Mouse (Mus musculus) forebrain, embryonic 15.5 days (tissue): Measurements from ENCODE around the gene Mtmr11. TPM values are rescaled to one million over a fixed set of nuclear protein-coding genes. Genes with fewer than 3 reads are reported as not detected.
"Not testable (repeated sequence)": the region's sequence is repeated elsewhere in the genome, so short reads cannot be mapped to it uniquely, and the experiment has no call there.

Experiments
- ATAC-seq: fragments of 200-750 bp; cut with Nextera tagmentation; replicated peaks from 2 replicates; pipeline ENCODE4 v1.8.0; 2017; ENCODE audit warnings: mild to moderate bottlenecking, moderate TSS enrichment, moderate library complexity
- H3K27ac ChIP-seq: fragments of 300-500 bp; sonication (generic); replicated peaks from 2 replicates; pipeline ENCODE4 v1.5.1; 2015; ENCODE audit warnings: mild to moderate bottlenecking, inconsistent platforms
- H3K27me3 ChIP-seq: fragments of 300-500 bp; sonication (generic); 2 replicates; pipeline ENCODE4 v1.6.1; 2015; ENCODE audit warnings: inconsistent platforms
- H3K36me3 ChIP-seq: fragments of 300-500 bp; sonication (generic); 2 replicates; pipeline ENCODE4 v1.6.1; 2015; ENCODE audit warnings: mild to moderate bottlenecking, inconsistent platforms
- H3K4me1 ChIP-seq: fragments of 300-500 bp; sonication (generic); 2 replicates; pipeline ENCODE4 v1.6.1; 2015; ENCODE audit warnings: inconsistent platforms
- H3K4me2 ChIP-seq: fragments of 300-500 bp; sonication (generic); replicated peaks from 2 replicates; pipeline ENCODE4 v1.6.1; 2015; ENCODE audit warnings: mild to moderate bottlenecking, inconsistent platforms
- H3K4me3 ChIP-seq: fragments of 300-500 bp; sonication (generic); 2 replicates; pipeline ENCODE4 v1.5.1; 2015; ENCODE audit warnings: mild to moderate bottlenecking, inconsistent platforms
- H3K9ac ChIP-seq: fragments of 300-500 bp; sonication (generic); replicated peaks from 2 replicates; pipeline ENCODE4 v1.6.1; 2015; ENCODE audit warnings: mild to moderate bottlenecking, inconsistent platforms
- H3K9me3 ChIP-seq: fragments of 300-500 bp; sonication (generic); 2 replicates; pipeline ENCODE4 v1.6.1; 2016; ENCODE audit warnings: inconsistent platforms
- WGBS: fragments of 180-500 bp; shearing (Covaris S2); methylation state at CpG from one replicate; pipeline ENCODE4 v1.1.7; 2015; ENCODE audit warnings: mixed read lengths; 5-methylcytosine and 5-hydroxymethylcytosine counted together
- polyA plus RNA-seq: library from polyadenylated mRNA; unstranded; fragments of >200 nt; fragmentation: Nextera tagmentation; extraction: Ambion mirVana; gene quantifications from 2 replicates; pipeline ENCODE4 v1.2.1, GENCODE M21; 2015

Mtmr11 gene
- polyA plus RNA-seq, 1 experiment from 2014 or later, result 11.2 TPM

DNA sequence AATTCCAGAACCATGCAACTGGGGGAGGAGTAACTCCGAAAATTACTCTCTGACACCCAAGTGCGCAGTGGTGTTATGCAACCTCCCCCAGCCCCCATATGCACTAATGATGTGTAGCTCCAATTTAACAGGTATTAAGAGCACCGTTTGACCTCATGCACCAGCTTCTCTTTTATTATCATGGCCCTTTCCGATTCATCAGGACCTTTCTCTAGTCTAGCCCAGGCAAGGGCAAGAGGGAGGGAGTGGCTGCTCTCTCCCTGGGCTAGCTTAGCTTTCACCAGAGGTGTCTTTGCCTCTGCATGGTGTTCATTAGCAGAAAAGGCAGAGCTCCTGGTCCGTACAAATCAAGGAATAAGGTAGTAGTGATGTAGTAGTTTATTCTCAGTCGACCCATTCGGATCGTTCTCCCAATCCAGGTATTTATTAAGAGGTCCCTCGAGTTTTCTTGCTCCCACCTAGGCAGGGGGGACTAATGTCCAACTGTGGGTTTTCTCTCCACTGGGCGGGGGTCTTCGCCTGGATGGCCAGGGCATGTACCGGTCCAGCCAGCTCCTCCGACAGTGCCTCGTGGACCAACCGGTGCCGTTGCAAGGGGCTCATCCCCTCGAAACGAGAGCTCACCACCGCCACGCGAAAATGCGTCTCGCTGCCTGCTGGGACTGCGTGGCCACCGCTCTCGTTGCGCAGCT, 34.8 kb downstream of the Mtmr11 start:
- Histone ChIP-seq H3K4me3 (peak overlapping the region; percentile 87), H3K4me1 (peaks cover 17% of the 10 kb centered on the region), H3K27me3 (no peaks in the 10 kb centered on the region), H3K36me3 (peaks cover 12% of the 10 kb centered on the region), H3K9me3 (no peaks in the 10 kb centered on the region), H3K9ac (peak overlapping the region; percentile 93), H3K4me2 (peak overlapping the region; percentile 97), H3K27ac (peak overlapping the region; percentile 98)
- ATAC-seq, result peak; percentile 7
- 20% methylated on average over 27 of the region's 27 CpGs for WGBS

DNA sequence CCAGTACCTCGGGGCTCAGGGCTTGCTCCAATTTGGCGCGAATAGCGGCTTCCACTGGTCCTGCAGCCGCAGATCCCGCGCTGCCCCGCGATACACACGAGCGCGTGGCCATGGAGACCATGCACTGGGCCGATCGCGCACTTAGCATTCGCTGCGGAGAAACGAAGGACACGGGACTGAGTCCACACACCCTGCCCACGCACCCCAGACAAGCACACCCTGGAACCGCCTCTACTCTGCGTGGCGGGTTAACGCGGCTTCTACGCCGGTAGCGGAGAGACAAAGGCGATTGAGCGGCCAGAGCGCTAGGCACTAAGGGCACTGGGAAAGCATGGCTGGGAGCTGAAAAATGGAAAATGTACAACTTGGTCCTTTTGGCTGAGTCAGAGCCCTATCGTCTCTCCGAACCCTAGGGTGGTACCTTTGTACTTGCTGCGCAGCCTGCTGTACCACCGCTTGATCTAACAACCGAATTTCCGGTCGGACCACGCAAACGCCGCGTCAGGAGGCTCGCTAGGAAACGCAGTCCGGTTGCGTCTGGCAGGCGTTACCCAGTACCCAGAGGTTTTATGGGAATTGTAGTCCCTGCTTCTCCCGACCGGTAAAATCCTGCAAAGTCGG, 35.4 kb downstream of the Mtmr11 start:
- Histone ChIP-seq H3K36me3 (peaks cover 8% of the 10 kb centered on the region), H3K4me3 (peak overlapping the region; percentile 87), H3K27me3 (no peaks in the 10 kb centered on the region), H3K4me2 (peak overlapping the region; percentile 97), H3K9me3 (no peaks in the 10 kb centered on the region), H3K27ac (peak overlapping the region; percentile 98), H3K4me1 (peaks cover 17% of the 10 kb centered on the region), H3K9ac (peak overlapping the region; percentile 93)
- WGBS, result under 1% methylated on average over 50 of the region's 50 CpGs
- ATAC-seq, result peak; percentile 96

DNA sequence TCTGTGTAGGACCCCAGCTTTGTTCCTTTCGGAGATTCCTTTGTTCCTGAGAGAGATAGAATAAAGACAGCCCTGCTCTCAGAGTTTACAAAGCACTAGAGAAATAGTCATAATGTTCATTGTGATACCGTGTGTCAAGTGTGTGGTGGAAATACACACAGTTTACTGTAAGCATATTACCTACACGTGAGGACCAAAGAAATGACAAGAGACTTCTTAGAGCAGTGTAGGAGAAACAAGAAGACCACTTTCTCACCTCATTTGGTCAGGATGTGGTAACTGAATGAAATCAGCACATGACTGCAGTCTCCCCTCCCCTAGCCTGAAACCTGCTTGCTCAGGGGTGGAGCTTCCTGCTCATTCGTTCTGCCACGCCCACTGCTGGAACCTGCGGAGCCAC, 36.4 kb downstream of the Mtmr11 start:
- Histone ChIP-seq H3K27me3 (no peaks in the 10 kb centered on the region), H3K36me3 (peaks cover 4% of the 10 kb centered on the region), H3K9me3 (no peaks in the 10 kb centered on the region), H3K4me3 (peak overlapping the region; percentile 87), H3K27ac (peak overlapping the region; percentile 7; the same call in 1 of the 2 replicates), H3K4me1 (peaks cover 17% of the 10 kb centered on the region), H3K4me2 (peak overlapping the region; percentile 97), H3K9ac (peak overlapping the region; percentile 25; the same call in 1 of the 2 replicates)
- ATAC-seq, result peak; percentile 34
- WGBS, result 1% methylated on average over 6 of the region's 6 CpGs

DNA sequence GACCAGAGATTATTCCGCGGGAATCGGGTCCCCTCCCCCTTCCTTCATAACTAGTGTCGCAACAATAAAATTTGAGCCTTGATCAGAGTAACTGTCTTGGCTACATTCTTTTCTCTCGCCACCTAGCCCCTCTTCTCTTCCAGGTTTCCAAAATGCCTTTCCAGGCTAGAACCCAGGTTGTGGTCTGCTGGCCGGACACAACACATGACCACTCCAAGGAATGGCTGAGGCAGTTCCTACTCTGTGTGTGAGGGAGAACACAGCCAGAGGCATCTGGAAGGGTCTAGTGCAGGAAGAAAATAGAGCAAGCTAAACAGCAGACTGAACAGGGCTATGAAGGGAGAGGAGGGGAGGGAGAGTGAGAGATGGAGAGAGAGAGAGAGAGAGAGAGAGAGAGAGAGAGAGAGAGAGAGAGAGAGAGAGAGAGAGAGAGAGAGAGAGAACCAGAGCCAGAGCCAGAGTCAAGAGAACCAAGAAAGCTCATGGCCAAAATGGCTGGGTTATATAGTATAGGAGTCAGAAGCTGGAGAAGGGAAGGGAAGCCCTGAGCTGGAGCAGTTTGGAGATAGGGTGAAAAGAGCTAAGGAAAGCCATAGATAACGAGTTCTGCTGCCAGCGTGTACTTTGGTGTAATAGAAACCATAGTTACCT, 36.9 kb downstream of the Mtmr11 start:
- H3K9me3 ChIP-seq, H3K27me3 ChIP-seq, H3K4me3 ChIP-seq, ATAC-seq, H3K36me3 ChIP-seq, H3K9ac ChIP-seq, H3K27ac ChIP-seq: not testable (repeated sequence)
- peaks cover 17% of the 10 kb centered on the region for H3K4me1 ChIP-seq
- WGBS, result 27% methylated on average over 8 of the region's 8 CpGs
- H3K4me2 ChIP-seq, result peak overlapping the region; percentile 97

DNA sequence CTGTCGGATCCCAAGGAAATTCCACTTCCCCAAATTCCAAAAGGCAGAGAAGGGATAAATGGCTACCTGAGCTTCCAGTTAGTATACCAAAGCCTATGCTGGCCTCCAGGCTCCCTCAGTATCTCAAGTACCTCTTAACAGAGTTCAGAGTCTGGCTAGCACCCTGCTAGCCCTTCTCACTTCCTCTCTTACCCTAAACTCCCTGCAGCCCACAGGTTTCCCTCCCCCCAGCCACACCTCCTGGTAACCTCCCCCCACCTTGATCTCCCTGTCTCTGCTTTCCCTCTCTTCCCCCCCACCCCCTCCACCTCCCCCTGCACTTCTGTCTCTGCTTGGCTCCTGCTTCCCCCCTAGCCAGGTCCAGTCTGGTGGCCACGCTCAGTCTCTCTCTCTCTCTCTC, 37.9 kb downstream of the Mtmr11 start:
- H3K27ac ChIP-seq, result no peak overlapping the region
- no peak overlapping the region for H3K4me2 ChIP-seq
- no peak for ATAC-seq
- no peak overlapping the region for H3K9ac ChIP-seq
- H3K36me3 ChIP-seq, result peaks cover 4% of the 10 kb centered on the region
- 70% methylated on average over 2 of the region's 2 CpGs for WGBS
- H3K27me3 ChIP-seq, result no peaks in the 10 kb centered on the region
- H3K4me3 ChIP-seq, result no peak overlapping the region
- H3K4me1 ChIP-seq, result peaks cover 17% of the 10 kb centered on the region
- no peaks in the 10 kb centered on the region for H3K9me3 ChIP-seq

DNA sequence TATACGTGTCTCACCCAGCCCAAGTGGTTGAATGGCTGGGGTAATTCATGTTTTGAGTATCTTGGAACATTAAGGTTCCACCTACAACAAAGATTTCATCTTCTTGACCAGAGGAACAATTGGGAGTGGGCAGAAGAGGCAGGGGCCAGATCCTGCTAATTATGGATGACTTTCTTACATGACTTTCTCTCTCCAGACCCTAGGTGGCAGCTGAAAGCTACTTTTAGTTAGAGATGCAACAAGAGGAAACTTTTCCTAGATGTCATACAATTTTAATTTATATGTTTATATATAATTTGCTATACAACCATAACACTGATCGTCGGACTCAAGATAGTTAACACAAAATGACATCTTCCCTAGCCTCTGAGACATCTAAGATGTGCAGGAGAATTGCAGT, 46.0 kb downstream of the Mtmr11 start:
- Histone ChIP-seq H3K9me3 (no peaks in the 10 kb centered on the region), H3K4me3 (no peak overlapping the region), H3K27ac (no peak overlapping the region), H3K9ac (no peak overlapping the region), H3K4me1 (no peaks in the 10 kb centered on the region), H3K27me3 (0 out of 2 replicates have a peak, but pooled peaks cover 2% of the 10 kb centered on the region), H3K4me2 (no peak overlapping the region), H3K36me3 (no peaks in the 10 kb centered on the region)
- ATAC-seq, result no peak
- WGBS, result 85% methylated on average over 3 of the region's 3 CpGs

DNA sequence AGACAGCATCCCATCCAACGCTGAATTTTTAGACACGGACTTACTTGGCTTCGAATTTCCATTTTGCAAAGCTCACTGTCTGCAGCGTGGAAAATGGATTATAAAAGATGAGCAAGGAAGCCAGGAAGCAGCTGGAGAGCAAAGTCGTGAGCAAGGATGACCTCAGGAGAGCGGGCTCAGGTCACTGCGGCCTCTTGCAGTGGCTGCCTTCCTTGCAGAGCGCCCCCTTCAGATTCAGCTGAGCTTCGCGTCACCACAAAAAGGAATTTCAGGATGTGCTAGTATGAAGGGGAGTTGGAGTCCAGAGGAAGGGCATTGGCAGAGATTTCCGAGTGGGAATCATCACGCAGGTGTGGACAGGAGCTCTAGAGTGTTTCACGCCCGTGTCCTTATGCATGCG, 47.4 kb downstream of the Mtmr11 start:
- Histone ChIP-seq H3K4me3 (no peak overlapping the region), H3K36me3 (no peaks in the 10 kb centered on the region), H3K27me3 (0 out of 2 replicates have a peak, but pooled peaks cover 2% of the 10 kb centered on the region), H3K27ac (no peak overlapping the region), H3K4me2 (no peak overlapping the region), H3K4me1 (no peaks in the 10 kb centered on the region), H3K9me3 (no peaks in the 10 kb centered on the region), H3K9ac (no peak overlapping the region)
- ATAC-seq, result no peak
- WGBS, result 28% methylated on average over 15 of the region's 15 CpGs

DNA sequence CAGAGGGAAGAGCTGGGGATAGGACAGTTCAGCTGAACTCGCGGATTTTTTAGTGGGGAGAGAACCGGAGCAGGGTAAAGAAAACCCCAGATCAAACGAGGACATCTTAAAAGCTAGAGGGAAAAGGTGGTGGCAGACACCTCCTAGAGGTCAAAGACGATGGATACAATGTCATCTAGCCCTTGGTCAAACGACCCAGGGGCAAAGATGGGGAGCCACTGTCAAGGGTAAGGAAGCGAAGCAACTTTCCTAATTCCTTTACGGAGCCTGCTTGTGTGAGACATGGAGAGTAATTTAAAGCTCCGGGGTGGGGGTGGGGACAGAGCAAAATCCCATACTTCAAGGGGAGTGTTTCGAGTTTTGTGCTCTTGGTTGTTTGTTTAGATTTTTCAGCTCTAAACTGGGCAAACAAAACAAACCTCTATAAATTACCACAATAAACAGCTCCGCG, 57.4 kb downstream of the Mtmr11 start:
- Histone ChIP-seq H3K9ac (peak overlapping the region; percentile 62), H3K4me2 (peak overlapping the region; percentile 89), H3K4me3 (peak overlapping the region; percentile 48), H3K27me3 (no peaks in the 10 kb centered on the region), H3K4me1 (peaks cover 41% of the 10 kb centered on the region), H3K9me3 (no peaks in the 10 kb centered on the region), H3K27ac (peak overlapping the region; percentile 98), H3K36me3 (no peaks in the 10 kb centered on the region)
- ATAC-seq, result peak; percentile 30
- WGBS, result 0% methylated on average over 12 of the region's 12 CpGs

DNA sequence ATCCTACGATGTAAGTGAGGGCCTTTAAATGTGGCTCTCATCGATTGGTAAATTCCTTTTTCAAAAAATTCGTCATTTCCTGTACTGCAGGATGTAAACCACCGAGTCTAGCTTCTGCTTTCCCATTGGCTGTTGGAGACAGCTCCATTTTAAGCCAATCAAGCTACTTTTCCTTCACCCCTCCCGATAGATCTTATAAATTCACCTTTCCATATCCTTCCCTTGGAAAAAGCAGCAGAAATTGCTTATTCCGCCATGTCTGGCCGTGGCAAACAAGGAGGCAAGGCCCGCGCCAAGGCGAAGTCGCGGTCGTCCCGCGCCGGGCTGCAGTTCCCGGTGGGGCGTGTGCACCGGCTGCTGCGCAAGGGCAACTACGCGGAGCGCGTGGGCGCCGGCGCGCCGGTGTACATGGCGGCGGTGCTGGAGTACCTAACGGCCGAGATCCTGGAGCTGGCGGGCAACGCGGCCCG, 57.9 kb downstream of the Mtmr11 start, which contains the start of the genes Bola1 and Hist2h2ab:
TSS of gene Bola1 (minus strand) at position 49 of the 470 bp plus-strand sequence.
TSS of gene Hist2h2ab (plus strand) at position 205 of the 470 bp plus-strand sequence.
- H3K27me3 ChIP-seq, result no peaks in the 10 kb centered on the region
- peak within 1 kb of the TSS; percentile 48 for H3K4me3 ChIP-seq
- H3K36me3 ChIP-seq, result no peaks in the 10 kb centered on the region
- peak; percentile 89 for ATAC-seq
- peak within 1 kb of the TSS; percentile 89 for H3K4me2 ChIP-seq
- no peaks in the 10 kb centered on the region for H3K9me3 ChIP-seq
- peak within 1 kb of the TSS; percentile 98 for H3K27ac ChIP-seq
- H3K4me1 ChIP-seq, result peaks cover 43% of the 10 kb centered on the region
- H3K9ac ChIP-seq, result peak within 1 kb of the TSS; percentile 67
- WGBS, result under 1% methylated on average over 37 of the region's 37 CpGs

DNA sequence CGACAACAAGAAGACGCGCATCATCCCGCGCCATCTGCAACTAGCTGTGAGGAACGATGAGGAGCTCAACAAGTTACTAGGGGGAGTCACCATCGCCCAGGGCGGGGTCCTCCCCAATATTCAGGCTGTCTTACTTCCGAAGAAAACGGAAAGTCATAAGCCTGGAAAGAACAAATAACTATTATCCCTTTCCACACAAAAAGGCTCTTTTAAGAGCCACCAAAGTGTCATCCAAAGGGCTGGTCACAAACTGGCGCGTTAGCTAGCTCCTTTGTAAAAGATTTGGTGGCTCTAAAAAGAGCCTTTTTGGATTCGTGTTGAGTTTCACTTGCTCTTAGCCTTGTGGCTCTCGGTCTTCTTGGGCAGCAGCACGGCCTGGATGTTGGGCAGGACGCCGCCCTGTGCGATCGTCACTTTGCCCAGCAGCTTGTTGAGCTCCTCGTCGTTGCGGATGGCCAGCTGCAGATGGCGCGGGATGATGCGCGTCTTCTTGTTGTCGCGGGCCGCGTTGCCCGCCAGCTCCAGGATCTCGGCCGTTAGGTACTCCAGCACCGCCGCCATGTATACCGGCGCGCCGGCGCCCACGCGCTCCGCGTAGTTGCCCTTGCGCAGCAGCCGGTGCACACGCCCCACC, 58.4 kb downstream of the Mtmr11 start:
- peak overlapping the region; percentile 67 for H3K9ac ChIP-seq
- peak overlapping the region; percentile 89 for H3K4me2 ChIP-seq
- H3K36me3 ChIP-seq, H3K9me3 ChIP-seq, H3K27me3 ChIP-seq, ATAC-seq: not testable (repeated sequence)
- under 1% methylated on average over 37 of the region's 47 CpGs for WGBS
- H3K27ac ChIP-seq, result peak overlapping the region; percentile 98
- peak overlapping the region; percentile 48 for H3K4me3 ChIP-seq
- H3K4me1 ChIP-seq, result peaks cover 43% of the 10 kb centered on the region

DNA sequence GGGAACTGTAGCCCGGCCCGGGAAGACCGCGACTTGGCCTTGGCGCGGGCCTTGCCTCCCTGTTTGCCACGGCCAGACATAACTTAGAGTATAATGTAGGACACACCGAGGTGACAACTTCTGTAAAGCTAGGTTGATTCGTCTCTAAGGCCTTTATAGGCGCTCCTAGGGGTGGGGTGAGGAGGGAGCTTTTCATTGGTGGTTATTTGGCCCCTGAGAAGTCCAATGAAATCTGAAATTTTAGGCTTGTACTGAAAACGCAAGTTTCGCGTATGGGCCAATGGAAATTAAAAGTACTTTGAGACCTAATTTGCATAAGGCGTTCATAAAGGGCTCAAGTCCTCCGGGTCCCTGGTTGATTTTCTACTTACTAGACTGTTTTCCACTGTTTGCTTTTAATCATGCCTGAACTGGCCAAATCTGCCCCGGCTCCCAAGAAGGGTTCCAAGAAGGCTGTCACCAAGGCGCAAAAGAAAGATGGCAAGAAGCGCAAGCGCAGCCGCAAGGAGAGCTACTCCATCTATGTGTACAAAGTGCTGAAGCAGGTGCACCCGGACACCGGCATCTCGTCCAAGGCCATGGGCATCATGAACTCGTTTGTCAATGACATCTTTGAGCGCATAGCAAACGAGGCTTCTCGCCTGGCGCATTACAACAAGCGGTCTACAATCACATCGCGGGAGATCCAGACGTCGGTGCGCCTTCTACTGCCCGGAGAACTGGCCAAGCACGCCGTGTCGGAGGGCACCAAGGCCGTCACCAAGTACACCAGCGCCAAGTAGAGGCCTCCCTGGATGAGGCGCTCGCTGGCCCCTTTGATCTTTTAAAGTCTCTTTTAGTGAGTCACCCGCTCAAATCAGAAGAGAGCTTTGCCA, 59.2 kb downstream of the Mtmr11 start, which contains the start of the genes Hist2h2ac and Hist2h2be:
TSS of gene Hist2h2ac (minus strand) at position 116 of the 875 bp plus-strand sequence.
TSS of gene Hist2h2be (plus strand) at position 355 of the 875 bp plus-strand sequence.
- H3K27me3 ChIP-seq, result no peaks in the 10 kb centered on the region
- WGBS, result under 1% methylated on average over 43 of the region's 43 CpGs
- peak within 1 kb of the TSS; percentile 48 for H3K4me3 ChIP-seq
- H3K4me2 ChIP-seq, result peak within 1 kb of the TSS; percentile 89
- peak; percentile 90 for ATAC-seq
- H3K9me3 ChIP-seq, result no peaks in the 10 kb centered on the region
- no peaks in the 10 kb centered on the region for H3K36me3 ChIP-seq
- H3K27ac ChIP-seq, result peak within 1 kb of the TSS; percentile 98
- peaks cover 50% of the 10 kb centered on the region for H3K4me1 ChIP-seq
- H3K9ac ChIP-seq, result peak within 1 kb of the TSS; percentile 67
